Mouse (Mus musculus) liver, embryonic 13.5 days (tissue): Measurements from ENCODE around the gene Csnk1g2. TPM values are rescaled to one million over a fixed set of nuclear protein-coding genes. Genes with fewer than 3 reads are reported as not detected.

Experiments
- ATAC-seq: fragments of 200-750 bp; cut with Nextera tagmentation; 2 replicates; pipeline ENCODE4 v1.8.0; 2017; ENCODE audit warnings: low read depth, mild to moderate bottlenecking, moderate number of reproducible peaks, moderate library complexity
- DNase-seq: peaks from one replicate; pipeline ENCODE4 v3.0.0; 2022
- H3K27ac ChIP-seq: fragments of 300-500 bp; sonication (generic); 2 replicates; pipeline ENCODE4 v1.5.1; 2015; ENCODE audit warnings: moderate library complexity, mild to moderate bottlenecking, inconsistent platforms
- H3K27me3 ChIP-seq: fragments of 300-500 bp; sonication (generic); 2 replicates; pipeline ENCODE4 v1.6.1; 2015; ENCODE audit warnings: mild to moderate bottlenecking, inconsistent platforms
- H3K36me3 ChIP-seq: fragments of 300-500 bp; sonication (generic); 2 replicates; pipeline ENCODE4 v1.6.1; 2015; ENCODE audit warnings: mild to moderate bottlenecking, inconsistent platforms
- H3K4me1 ChIP-seq: fragments of 300-500 bp; sonication (generic); replicated peaks from 2 replicates; pipeline ENCODE4 v1.6.1; 2015; ENCODE audit warnings: inconsistent platforms
- H3K4me2 ChIP-seq: fragments of 300-500 bp; sonication (generic); 2 replicates; pipeline ENCODE4 v1.6.1; 2015; ENCODE audit warnings: inconsistent platforms, mild to moderate bottlenecking, moderate library complexity
- H3K4me3 ChIP-seq: fragments of 300-500 bp; sonication (generic); replicated peaks from 2 replicates; pipeline ENCODE4 v1.5.1; 2015; ENCODE audit warnings: mild to moderate bottlenecking, inconsistent platforms
- H3K9ac ChIP-seq: fragments of 300-500 bp; sonication (generic); 2 replicates; pipeline ENCODE4 v1.6.1; 2015; ENCODE audit warnings: mild to moderate bottlenecking, inconsistent platforms
- H3K9me3 ChIP-seq: fragments of 300-500 bp; sonication (generic); replicated peaks from 2 replicates; pipeline ENCODE4 v1.6.1; 2016; ENCODE audit warnings: inconsistent platforms
- WGBS: fragments of 180-500 bp; shearing (Covaris S2); methylation state at CpG from one replicate; pipeline ENCODE4 v1.1.7; 2015; ENCODE audit not compliant: insufficient replicate concordance; 5-methylcytosine and 5-hydroxymethylcytosine counted together
- polyA plus RNA-seq: library from polyadenylated mRNA; unstranded; fragments of >200 nt; fragmentation: Nextera tagmentation; extraction: Ambion mirVana; gene quantifications from 2 replicates; pipeline ENCODE4 v1.2.1, GENCODE M21; 2015

Gene Csnk1g2
- polyA plus RNA-seq, 1 experiment from 2014 or later = 51.1 TPM

GRCm38 (mm10) chr10:80658194-80658840 lies 35.7 kb downstream of the Csnk1g2 start:
- WGBS = 84% methylated on average over 14 of the region's 14 CpGs

GRCm38 (mm10) chr10:80658841-80659202 lies 36.2 kb downstream of the Csnk1g2 start:
- H3K27me3 ChIP-seq = no peaks in the 10 kb centered on the region
- no peaks in the 10 kb centered on the region for H3K36me3 ChIP-seq
- peak overlapping the region; percentile 50 for H3K4me2 ChIP-seq
- WGBS = 57% methylated on average over 4 of the region's 4 CpGs
- no peak overlapping the region; the same call in 1 of the 2 replicates for H3K4me3 ChIP-seq
- peak overlapping the region; percentile 88 for H3K27ac ChIP-seq
- H3K9me3 ChIP-seq = no peaks in the 10 kb centered on the region
- H3K9ac ChIP-seq = peak overlapping the region; percentile 58
- DNase-seq = peak; percentile 48
- peak; percentile 69 for ATAC-seq
- peaks cover 66% of the 10 kb centered on the region for H3K4me1 ChIP-seq

More at GRCm38 (mm10) chr10:80658194-80658840, 35.7 kb downstream of the Csnk1g2 start:
- Histone ChIP-seq H3K9me3 (no peaks in the 10 kb centered on the region), H3K27ac (peak overlapping the region; percentile 88), H3K36me3 (no peaks in the 10 kb centered on the region), H3K4me1 (peaks cover 66% of the 10 kb centered on the region), H3K4me2 (0 out of 2 replicates have a peak overlapping the region, but pooled peaks have one; percentile 50), H3K27me3 (no peaks in the 10 kb centered on the region), H3K4me3 (no peak overlapping the region), H3K9ac (no peak overlapping the region)
- DNase-seq (no peak), ATAC-seq (no peak)

GRCm38 (mm10) chr10:80659213-80659612 lies 36.6 kb downstream of the Csnk1g2 start:
- 18% methylated on average over 10 of the region's 10 CpGs for WGBS
- H3K9ac ChIP-seq = peak overlapping the region; percentile 58

GRCm38 (mm10) chr10:80661149-80661548 lies 38.5 kb downstream of the Csnk1g2 start:
- Histone ChIP-seq H3K27ac (no peak overlapping the region), H3K4me3 (no peak overlapping the region), H3K4me2 (no peak overlapping the region), H3K9me3 (no peaks in the 10 kb centered on the region), H3K27me3 (no peaks in the 10 kb centered on the region), H3K4me1 (peaks cover 73% of the 10 kb centered on the region), H3K9ac (no peak overlapping the region), H3K36me3 (peaks cover 9% of the 10 kb centered on the region)
- DNase-seq (peak; percentile 59), ATAC-seq (no peak)
- WGBS = 30% methylated on average over 5 of the region's 5 CpGs

More at GRCm38 (mm10) chr10:80659213-80659612, 36.6 kb downstream of the Csnk1g2 start:
- peak overlapping the region; percentile 66 for H3K27ac ChIP-seq
- DNase-seq = peak; percentile 58
- H3K9me3 ChIP-seq = no peaks in the 10 kb centered on the region
- no peaks in the 10 kb centered on the region for H3K36me3 ChIP-seq
- no peak for ATAC-seq
- H3K27me3 ChIP-seq = no peaks in the 10 kb centered on the region
- peak overlapping the region; percentile 50 for H3K4me2 ChIP-seq
- peaks cover 70% of the 10 kb centered on the region for H3K4me1 ChIP-seq
- peak overlapping the region; percentile 32 for H3K4me3 ChIP-seq

GRCm38 (mm10) chr10:80663485-80664196 lies 41.0 kb downstream of the Csnk1g2 start:
- DNase-seq (no peak), ATAC-seq (peak; percentile 17; the same call in 1 of the 2 replicates)
- Histone ChIP-seq H3K4me2 (peak overlapping the region; percentile 49; the same call in 1 of the 2 replicates), H3K9ac (peak overlapping the region; percentile 60; the same call in 1 of the 2 replicates), H3K4me3 (no peak overlapping the region), H3K27ac (peak overlapping the region; percentile 83), H3K4me1 (peaks cover 69% of the 10 kb centered on the region), H3K36me3 (peaks cover 34% of the 10 kb centered on the region), H3K9me3 (no peaks in the 10 kb centered on the region), H3K27me3 (no peaks in the 10 kb centered on the region)
- WGBS = 7% methylated on average over 5 of the region's 5 CpGs

GRCm38 (mm10) chr10:80664197-80665015 lies 41.8 kb downstream of the Csnk1g2 start:
- Histone ChIP-seq H3K27ac (peak overlapping the region; percentile 83), H3K9me3 (no peaks in the 10 kb centered on the region), H3K4me3 (peak overlapping the region; percentile 7; the same call in 1 of the 2 replicates), H3K36me3 (peaks cover 42% of the 10 kb centered on the region), H3K27me3 (no peaks in the 10 kb centered on the region), H3K4me2 (peak overlapping the region; percentile 49), H3K4me1 (peaks cover 67% of the 10 kb centered on the region), H3K9ac (peak overlapping the region; percentile 60)
- peak; percentile 40; the same call in 1 of the 2 replicates for ATAC-seq
- DNase-seq = no peak
- 16% methylated on average over 16 of the region's 16 CpGs for WGBS

- Histone ChIP-seq H3K9ac (peak overlapping the region; percentile 60), H3K4me1 (peaks cover 69% of the 10 kb centered on the region), H3K4me3 (peak overlapping the region; percentile 7), H3K36me3 (peaks cover 47% of the 10 kb centered on the region), H3K9me3 (no peaks in the 10 kb centered on the region), H3K27ac (peak overlapping the region; percentile 83), H3K4me2 (peak overlapping the region; percentile 49), H3K27me3 (no peaks in the 10 kb centered on the region)
- ATAC-seq = peak; percentile 29; the same call in 1 of the 2 replicates
- no peak for DNase-seq
- WGBS = 15% methylated on average over 10 of the region's 10 CpGs
Measured at GRCm38 (mm10) chr10:80665016-80665380, 42.4 kb downstream of the Csnk1g2 start.

GRCm38 (mm10) chr10:80665459-80665858 lies 42.8 kb downstream of the Csnk1g2 start:
- WGBS = 53% methylated on average over 4 of the region's 4 CpGs
- peak overlapping the region; percentile 60; the same call in 1 of the 2 replicates for H3K9ac ChIP-seq
- ATAC-seq (no peak), DNase-seq (no peak)
- H3K4me2 ChIP-seq = peak overlapping the region; percentile 49
- H3K27ac ChIP-seq = peak overlapping the region; percentile 83
- no peaks in the 10 kb centered on the region for H3K27me3 ChIP-seq
- H3K4me3 ChIP-seq = no peak overlapping the region
- H3K4me1 ChIP-seq = peaks cover 69% of the 10 kb centered on the region
- H3K9me3 ChIP-seq = no peaks in the 10 kb centered on the region
- peaks cover 52% of the 10 kb centered on the region for H3K36me3 ChIP-seq

GRCm38 (mm10) chr10:80665981-80666733 lies 43.5 kb downstream of the Csnk1g2 start:
- no peak overlapping the region for H3K4me3 ChIP-seq
- H3K27me3 ChIP-seq = no peaks in the 10 kb centered on the region
- H3K36me3 ChIP-seq = peaks cover 59% of the 10 kb centered on the region
- H3K9ac ChIP-seq = peak overlapping the region; percentile 28; the same call in 1 of the 2 replicates
- H3K4me1 ChIP-seq = peaks cover 66% of the 10 kb centered on the region
- H3K27ac ChIP-seq = peak overlapping the region; percentile 83; the same call in 1 of the 2 replicates
- no peaks in the 10 kb centered on the region for H3K9me3 ChIP-seq
- H3K4me2 ChIP-seq = no peak overlapping the region
- DNase-seq = no peak
- 75% methylated on average over 10 of the region's 10 CpGs for WGBS
- no peak for ATAC-seq

- WGBS = 81% methylated on average over 19 of the region's 19 CpGs
- Histone ChIP-seq H3K9me3 (no peaks in the 10 kb centered on the region), H3K4me2 (no peak overlapping the region), H3K4me3 (no peak overlapping the region), H3K27ac (no peak overlapping the region), H3K9ac (no peak overlapping the region), H3K4me1 (peaks cover 68% of the 10 kb centered on the region), H3K36me3 (peaks cover 67% of the 10 kb centered on the region), H3K27me3 (no peaks in the 10 kb centered on the region)
- ATAC-seq (no peak), DNase-seq (no peak)
Measured at GRCm38 (mm10) chr10:80666837-80667412, 44.3 kb downstream of the Csnk1g2 start.
